Mouse (Mus musculus): ENCODE data around the gene Pakap.

Gene Pakap

GRCm38 (mm10) chr4:57625306-57625705 is 57.3 kb downstream of the Pakap start:
- DNase-seq (ENCODE audit: low read depth, low spot score), result no peak

- DNase-seq (ENCODE audit: low read depth, low spot score), result no peak
Measured at GRCm38 (mm10) chr4:57625756-57626155, 57.8 kb downstream of the Pakap start.

DNA sequence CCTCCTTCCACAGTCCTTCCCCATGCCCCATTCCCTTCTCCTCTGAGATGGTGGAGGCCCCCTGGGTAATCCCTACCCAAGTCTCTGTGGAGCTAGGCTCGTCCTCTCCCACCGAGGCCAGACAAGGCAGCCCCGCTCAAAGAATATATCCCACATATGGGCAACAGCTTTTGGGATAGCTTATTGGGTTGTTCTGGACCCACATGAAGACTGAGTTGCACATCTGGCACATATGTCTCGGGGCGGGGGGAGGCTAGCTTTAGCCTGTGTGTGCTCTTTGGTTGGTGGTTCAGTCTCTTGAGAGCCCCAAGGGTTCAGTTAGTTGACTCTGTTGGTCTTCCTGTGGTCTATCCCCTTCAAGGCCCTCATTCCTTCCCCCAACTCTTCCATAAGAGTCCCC is 58.9 kb downstream of the Pakap start:
- DNase-seq (ENCODE audit: low read depth, low spot score), result no peak

GRCm38 (mm10) chr4:57632386-57632785 is 64.4 kb downstream of the Pakap start:
- DNase-seq (ENCODE audit: low read depth, low spot score), result no peak

- no peak for DNase-seq (ENCODE audit: low read depth, low spot score)
Measured at GRCm38 (mm10) chr4:57633052-57633451, 65.1 kb downstream of the Pakap start.

DNA sequence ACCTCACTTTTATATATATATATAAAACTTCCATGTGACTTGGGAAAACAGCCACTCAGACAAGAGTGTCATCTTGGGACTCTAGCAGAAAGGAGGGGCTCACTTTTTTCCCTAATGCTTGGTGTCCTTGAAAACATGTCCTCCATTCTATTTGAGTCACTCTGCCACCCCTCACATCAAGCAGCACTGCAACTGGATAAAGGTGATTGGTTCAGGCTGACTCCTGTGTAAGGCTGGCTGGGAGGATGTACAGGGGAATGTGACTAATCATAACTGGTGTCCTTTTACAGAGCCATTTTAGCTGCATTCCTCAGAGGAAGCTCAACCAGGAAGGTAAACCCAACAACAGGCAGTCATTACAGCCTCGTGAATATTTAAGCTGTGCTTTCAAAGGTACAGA is 67.0 kb downstream of the Pakap start:
- no peak for DNase-seq (ENCODE audit: low read depth, low spot score)

- DNase-seq (ENCODE audit: low read depth, low spot score), result no peak
Measured at GRCm38 (mm10) chr4:57636782-57637482, 69.0 kb downstream of the Pakap start.

DNA sequence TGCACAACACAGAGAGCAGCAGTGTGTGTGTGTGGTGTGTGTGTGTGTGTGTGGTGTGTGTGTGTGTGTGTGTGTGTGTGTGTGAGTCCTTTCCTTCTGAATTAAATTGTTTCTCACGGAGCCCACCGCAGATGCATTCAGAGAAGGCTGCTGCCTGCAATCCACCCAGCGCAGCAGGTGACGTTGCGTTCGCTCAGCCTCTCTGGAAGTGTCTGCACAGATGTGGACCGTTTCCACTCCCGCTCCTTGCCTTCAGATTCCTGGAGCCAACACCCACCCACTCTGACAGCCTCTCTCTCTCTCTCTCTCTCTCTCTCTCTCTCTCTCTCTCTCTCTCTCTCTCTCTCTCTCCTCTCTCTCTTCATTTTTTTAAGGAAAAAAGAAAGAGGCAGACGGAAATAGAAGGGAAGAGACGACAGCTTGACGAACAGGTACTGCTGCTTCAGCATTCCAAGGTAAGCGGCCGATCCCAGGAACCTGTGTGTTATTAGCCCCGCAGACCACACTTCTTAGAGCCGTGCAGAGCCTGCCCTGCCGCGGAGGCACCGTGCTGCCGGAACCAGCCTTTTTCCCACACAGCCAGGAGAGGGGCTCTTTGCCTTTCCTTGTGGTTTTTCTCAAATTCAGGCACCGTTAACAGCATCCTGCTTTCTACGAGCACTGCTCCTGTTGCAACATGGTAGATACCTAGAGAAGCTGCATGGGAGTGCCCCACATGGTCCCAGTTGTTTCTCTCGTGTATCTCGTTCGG is 69.8 kb downstream of the Pakap start:
- peak; percentile 46 for DNase-seq (ENCODE audit: low read depth, low spot score)

GRCm38 (mm10) chr4:57638941-57639340 is 71.0 kb downstream of the Pakap start:
- no peak for DNase-seq (ENCODE audit: low read depth, low spot score)

DNA sequence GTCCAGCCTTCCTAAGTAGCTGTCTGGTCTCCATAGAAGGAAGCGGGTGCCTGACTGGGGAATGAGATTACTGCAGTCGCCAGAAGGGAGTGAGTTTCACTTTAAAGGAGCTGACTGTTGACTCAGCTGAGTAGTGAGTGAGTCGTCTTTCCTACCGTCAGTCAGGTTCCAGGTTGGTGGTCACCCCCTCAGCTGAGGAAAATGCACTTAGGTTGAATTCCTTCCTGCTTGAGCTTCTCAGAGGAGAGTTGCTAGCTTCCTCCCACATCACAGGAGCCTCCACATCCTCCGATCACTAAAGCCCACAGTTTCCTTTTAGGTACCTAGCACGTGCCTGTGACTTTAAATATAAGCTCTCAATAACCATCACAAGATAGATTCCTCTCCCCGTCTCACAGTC is 72.2 kb downstream of the Pakap start:
- DNase-seq (ENCODE audit: low read depth, low spot score), result no peak

DNA sequence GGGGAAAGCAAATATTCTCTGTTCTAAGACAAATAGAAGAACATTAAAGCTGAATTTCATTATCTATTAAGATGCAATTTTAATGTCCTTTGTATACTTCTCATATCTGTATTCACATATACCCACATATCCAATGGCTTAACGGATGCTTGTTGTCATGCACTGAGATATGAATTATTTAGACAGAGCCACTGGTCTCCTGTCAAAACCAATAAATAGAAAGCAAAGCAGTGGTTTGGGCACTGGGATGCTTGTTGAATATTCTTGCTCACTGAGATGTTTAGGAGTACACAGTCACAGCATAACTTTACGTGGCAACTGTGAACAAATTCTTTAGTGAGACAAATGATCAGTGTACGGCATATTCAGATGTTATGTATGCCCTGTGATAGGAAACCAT is 73.0 kb downstream of the Pakap start:
- DNase-seq (ENCODE audit: low read depth, low spot score), result no peak

DNA sequence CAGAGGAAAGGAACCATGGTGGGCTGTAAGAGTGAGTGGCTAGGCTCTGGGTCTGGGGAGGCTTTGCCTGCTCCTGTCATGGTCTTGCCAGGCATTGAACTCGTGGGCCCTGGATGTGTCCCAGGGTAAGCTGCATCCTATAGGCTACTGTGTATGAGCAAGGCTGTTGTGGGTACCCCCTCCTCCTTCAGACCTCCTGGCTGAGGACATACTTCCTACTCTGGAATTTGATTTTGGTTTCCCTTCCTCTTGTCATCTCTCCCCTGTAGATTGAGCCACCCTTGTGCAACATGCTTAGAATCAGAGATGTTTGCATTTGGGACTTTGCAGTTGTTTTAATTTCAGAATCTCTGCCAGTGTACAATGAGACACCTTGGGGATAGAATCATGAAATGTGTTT is 83.0 kb downstream of the Pakap start:
- no peak for DNase-seq (ENCODE audit: low read depth, low spot score)

- DNase-seq (ENCODE audit: low read depth, low spot score), result no peak
Measured at GRCm38 (mm10) chr4:57651547-57651946, 83.6 kb downstream of the Pakap start.

DNA sequence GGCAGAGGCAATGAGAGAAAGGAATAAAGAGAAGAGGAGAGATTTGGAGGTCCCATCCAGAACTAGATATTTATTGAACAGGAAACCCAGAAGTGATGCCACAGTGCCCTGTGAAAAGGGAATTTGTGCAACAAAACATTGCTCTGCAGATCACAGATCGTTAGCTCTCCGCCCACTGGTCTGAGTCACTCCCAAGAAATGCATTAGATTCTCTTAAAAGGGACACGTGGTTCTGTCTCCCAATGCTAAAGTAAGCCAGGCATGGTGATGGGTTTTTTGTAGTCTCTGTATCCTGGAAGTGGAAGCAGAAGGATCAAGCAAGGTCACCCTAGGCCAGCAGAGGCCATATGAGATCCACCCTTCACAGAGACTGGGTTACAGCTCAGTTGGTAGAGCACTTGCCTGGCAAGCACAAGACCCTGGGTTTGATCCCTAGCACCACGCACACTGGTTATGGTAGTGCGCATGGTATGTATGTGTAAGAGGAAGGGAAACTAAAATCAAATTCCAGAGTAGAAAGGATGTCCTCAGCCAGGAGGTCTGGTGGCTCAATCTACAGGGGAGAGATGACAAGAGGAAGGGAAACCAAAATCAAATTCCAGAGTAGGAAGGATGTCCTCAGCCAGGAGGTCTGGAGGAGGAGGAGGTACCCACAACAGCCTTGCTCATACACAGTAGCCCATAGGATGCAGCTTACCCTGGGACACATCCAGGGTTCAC is 84.4 kb downstream of the Pakap start:
- DNase-seq (ENCODE audit: low read depth, low spot score), result no peak

DNA sequence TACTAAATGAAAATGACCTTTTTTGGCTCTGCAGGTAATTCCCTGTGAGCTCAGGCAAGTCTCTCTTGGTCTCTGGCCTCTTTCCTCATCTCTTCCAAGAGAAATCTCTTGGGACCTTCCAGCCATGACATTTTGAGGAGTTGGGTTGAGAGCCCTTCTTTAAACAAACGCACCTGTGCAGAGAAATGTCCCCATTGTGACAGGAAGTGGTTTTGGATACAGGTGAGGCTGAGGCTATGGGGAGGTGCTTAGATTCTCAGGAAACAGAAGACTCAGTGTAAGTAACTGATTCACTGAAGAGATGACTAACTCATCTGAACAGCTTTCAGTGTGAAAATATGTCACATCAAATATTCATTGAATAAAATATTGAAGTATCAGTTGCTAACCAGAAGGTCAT is 88.0 kb downstream of the Pakap start:
- no peak for DNase-seq (ENCODE audit: low read depth, low spot score)

GRCm38 (mm10) chr4:57656388-57656787 is 88.4 kb downstream of the Pakap start:
- no peak for DNase-seq (ENCODE audit: low read depth, low spot score)

DNA sequence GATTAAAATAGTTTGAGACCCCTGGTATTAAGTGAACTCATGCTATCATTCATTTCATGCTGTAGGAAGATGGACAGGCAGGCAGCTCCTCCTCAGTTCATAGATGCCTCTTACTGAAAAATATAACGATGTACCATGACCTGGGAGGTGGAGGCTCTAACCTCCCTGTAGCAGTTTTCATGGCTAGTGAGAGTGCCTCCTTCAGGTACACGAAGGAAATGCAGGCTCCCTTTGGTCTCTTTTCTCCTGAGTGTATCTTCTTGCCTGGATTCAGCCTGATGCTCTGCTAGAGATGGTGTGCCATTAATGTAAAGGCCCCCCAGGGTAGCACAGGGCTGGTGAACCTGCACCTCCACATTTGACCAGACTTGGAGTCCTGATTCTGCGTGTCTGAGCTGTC is 88.9 kb downstream of the Pakap start:
- no peak for DNase-seq (ENCODE audit: low read depth, low spot score)

DNA sequence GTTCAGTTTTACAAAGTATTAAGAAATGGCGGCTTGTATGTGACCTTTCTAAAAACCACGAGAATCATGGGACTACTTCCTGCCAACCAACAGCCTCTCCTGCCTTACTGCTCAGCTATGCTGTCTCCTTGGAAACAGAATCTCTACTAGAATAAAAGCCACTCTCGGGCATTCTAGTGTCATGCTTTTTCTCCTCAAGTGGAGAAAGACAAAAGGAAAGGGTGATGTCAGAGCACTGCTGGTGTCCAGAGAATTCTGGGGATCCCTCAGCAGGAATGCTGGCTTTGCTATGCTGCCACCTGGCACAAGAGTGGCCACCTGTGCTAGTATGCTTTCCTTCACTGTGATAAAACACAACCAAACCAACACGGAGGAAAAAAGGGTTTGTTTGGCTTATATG is 92.5 kb downstream of the Pakap start:
- DNase-seq (ENCODE audit: low read depth, low spot score), result no peak

GRCm38 (mm10) chr4:57666101-57666500 is 98.1 kb downstream of the Pakap start:
- DNase-seq (ENCODE audit: low read depth, low spot score), result no peak

- peak; percentile 49 for DNase-seq (ENCODE audit: low read depth, low spot score)
Measured at GRCm38 (mm10) chr4:57670813-57671469, 103.0 kb downstream of the Pakap start.

DNA sequence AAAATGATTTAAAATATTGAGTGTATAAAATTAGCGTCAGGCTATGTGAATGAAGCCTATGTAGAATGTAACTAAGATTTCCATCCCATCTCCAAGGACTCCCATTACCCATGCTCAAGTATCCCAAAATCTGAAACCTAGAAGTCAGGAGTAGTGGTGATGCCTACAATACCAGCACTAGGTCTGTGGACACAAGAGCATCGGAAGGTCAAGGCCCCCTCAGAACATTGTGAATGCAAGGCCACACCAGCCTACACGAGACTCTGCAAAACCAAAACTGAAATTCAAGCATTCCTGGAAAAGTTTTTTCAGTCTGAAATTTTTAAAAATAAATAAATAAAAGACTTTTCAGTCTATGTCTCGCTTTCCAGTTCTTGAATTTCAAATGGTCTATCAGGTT is 104.6 kb downstream of the Pakap start:
- no peak for DNase-seq (ENCODE audit: low read depth, low spot score)
